Mouse (Mus musculus): Measurements from ENCODE around the gene Tmem132b. TPM values are rescaled to one million over a fixed set of nuclear protein-coding genes. Genes with fewer than 3 reads are reported as not detected.

Tmem132b gene
- polyA plus RNA-seq, 1 experiment from 2014 or later, result not detected

DNA sequence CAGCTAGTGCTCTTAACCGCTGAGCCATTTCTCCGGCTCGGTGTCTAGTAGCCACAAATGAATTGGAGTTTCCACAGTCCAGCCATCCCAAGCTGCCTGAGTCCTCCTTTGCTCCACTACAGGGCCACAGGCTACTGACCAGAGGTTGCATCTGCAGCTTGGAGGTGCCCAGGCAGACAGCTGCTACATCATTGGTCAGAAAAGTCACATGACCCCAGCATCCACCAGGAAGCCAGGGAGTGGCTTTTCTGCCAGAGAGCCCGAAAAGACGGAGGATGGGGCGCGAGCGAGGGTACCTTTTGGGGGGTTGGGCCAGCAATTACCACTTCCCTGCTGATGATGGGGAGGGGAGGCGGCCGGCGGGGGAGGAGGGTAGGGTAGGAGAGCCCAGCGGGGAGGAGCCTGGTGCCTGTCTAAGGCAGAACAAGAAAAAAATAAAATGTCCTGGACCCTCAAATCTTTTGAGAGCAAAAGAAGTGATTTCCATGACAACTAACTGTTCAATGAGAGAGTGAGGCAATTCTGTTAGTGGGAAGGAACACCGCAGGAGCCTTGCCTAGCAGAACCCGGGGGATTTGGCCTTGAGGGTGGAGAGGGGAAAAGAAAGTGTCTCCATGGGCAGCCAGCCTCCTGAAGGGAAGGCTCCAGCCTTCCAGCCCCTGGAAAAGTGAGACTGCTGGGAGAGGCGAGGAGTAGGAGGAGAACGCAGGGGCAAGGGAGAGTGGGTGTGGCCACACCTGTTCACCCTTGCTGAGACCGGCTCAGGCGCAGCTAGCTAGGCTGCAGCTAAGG, 57.5 kb downstream of the Tmem132b start:
- H3K4me2 ChIP-seq (replicated peaks; ENCODE audit: low read depth, low read length), result no peak overlapping the region
- no peaks in the 10 kb centered on the region for H3K36me3 ChIP-seq (ENCODE audit: insufficient read depth, low read length)
- H3K4me3 ChIP-seq (ENCODE audit: low read depth, low read length), result no peak overlapping the region
- H3K4me1 ChIP-seq (ENCODE audit: insufficient read depth, low read depth, low read length), result no peaks in the 10 kb centered on the region
- DNase-seq (ENCODE audit: low spot score), result no peak
- H3K9me3 ChIP-seq (ENCODE audit: low read length), result no peaks in the 10 kb centered on the region
- no peak for ATAC-seq
- no peak overlapping the region for H3K9ac ChIP-seq (replicated peaks; ENCODE audit: low read depth)
- TF ChIP-seq CTCF (IDR thresholded peaks at IDR 0.05) (no peak), EP300 (IDR thresholded peaks at IDR 0.05) (no peak)
- H3K27ac ChIP-seq (ENCODE audit: low read length), result no peak overlapping the region
- 8% methylated on average over 18 of the region's 18 CpGs for WGBS
- no peaks in the 10 kb centered on the region for H3K27me3 ChIP-seq (replicated peaks; ENCODE audit: insufficient read depth, low read length)

GRCm38 (mm10) chr5:125598056-125598455, 66.5 kb downstream of the Tmem132b start:
- no peak for TF ChIP-seq EP300 (IDR thresholded peaks at IDR 0.05)
- TF ChIP-seq CTCF (IDR thresholded peaks at IDR 0.05), result no peak
- H3K4me2 ChIP-seq (replicated peaks; ENCODE audit: low read depth, low read length), result no peak overlapping the region
- no peaks in the 10 kb centered on the region for H3K36me3 ChIP-seq (ENCODE audit: insufficient read depth, low read length)
- WGBS, result 78% methylated on average over 10 of the region's 10 CpGs
- DNase-seq (ENCODE audit: low spot score) (no peak), ATAC-seq (no peak)
- H3K27me3 ChIP-seq (replicated peaks; ENCODE audit: insufficient read depth, low read length), result no peaks in the 10 kb centered on the region
- H3K27ac ChIP-seq (ENCODE audit: low read length), result no peak overlapping the region
- H3K9me3 ChIP-seq (ENCODE audit: low read length), result no peaks in the 10 kb centered on the region
- no peak overlapping the region for H3K4me3 ChIP-seq (ENCODE audit: low read depth, low read length)
- no peak overlapping the region for H3K9ac ChIP-seq (replicated peaks; ENCODE audit: low read depth)
- no peaks in the 10 kb centered on the region for H3K4me1 ChIP-seq (ENCODE audit: insufficient read depth, low read depth, low read length)

- ATAC-seq (no peak), DNase-seq (ENCODE audit: low spot score) (no peak)
- Histone ChIP-seq H3K9ac (replicated peaks; ENCODE audit: low read depth) (no peak overlapping the region), H3K27ac (ENCODE audit: low read length) (no peak overlapping the region), H3K36me3 (ENCODE audit: insufficient read depth, low read length) (no peaks in the 10 kb centered on the region), H3K9me3 (ENCODE audit: low read length) (no peaks in the 10 kb centered on the region), H3K4me3 (ENCODE audit: low read depth, low read length) (no peak overlapping the region), H3K4me2 (replicated peaks; ENCODE audit: low read depth, low read length) (no peak overlapping the region), H3K27me3 (replicated peaks; ENCODE audit: insufficient read depth, low read length) (no peaks in the 10 kb centered on the region), H3K4me1 (ENCODE audit: insufficient read depth, low read depth, low read length) (no peaks in the 10 kb centered on the region)
- TF ChIP-seq EP300 (IDR thresholded peaks at IDR 0.05) (no peak), CTCF (IDR thresholded peaks at IDR 0.05) (no peak)
- WGBS, result 72% methylated on average over 12 of the region's 12 CpGs
Measured at GRCm38 (mm10) chr5:125607146-125607545, 75.6 kb downstream of the Tmem132b start.

DNA sequence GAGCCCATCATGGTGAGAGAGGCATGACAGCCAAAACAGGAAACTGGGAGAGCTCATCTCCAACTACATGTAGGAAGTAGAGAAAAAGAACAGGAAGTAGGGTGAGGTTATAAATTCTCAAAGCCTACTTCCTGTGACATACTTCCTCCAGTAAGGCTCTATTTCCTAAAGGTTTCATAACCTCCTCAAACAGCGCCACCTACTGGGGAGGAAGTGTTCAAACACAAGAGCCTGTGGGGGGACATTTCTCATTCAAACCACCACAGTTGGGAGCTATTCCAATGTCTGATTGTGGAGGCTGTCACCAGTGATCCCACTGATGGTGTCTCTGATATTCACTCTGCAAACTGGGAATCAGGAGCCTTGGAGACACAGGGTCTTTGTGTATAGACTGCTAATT, 78.4 kb downstream of the Tmem132b start:
- no peak overlapping the region for H3K27ac ChIP-seq (ENCODE audit: low read length)
- WGBS, result 54% methylated on average over 1 of the region's 1 CpGs
- DNase-seq (ENCODE audit: low spot score), result no peak
- H3K4me1 ChIP-seq (ENCODE audit: insufficient read depth, low read depth, low read length), result no peaks in the 10 kb centered on the region
- H3K4me2 ChIP-seq (replicated peaks; ENCODE audit: low read depth, low read length), result no peak overlapping the region
- 0 out of 2 replicates have a peak, but pooled peaks cover 2% of the 10 kb centered on the region for H3K9me3 ChIP-seq (ENCODE audit: low read length)
- H3K4me3 ChIP-seq (ENCODE audit: low read depth, low read length), result no peak overlapping the region
- no peak overlapping the region for H3K9ac ChIP-seq (replicated peaks; ENCODE audit: low read depth)
- H3K27me3 ChIP-seq (replicated peaks; ENCODE audit: insufficient read depth, low read length), result no peaks in the 10 kb centered on the region
- no peak for ATAC-seq
- TF ChIP-seq EP300 (IDR thresholded peaks at IDR 0.05) (no peak), CTCF (IDR thresholded peaks at IDR 0.05) (no peak)
- no peaks in the 10 kb centered on the region for H3K36me3 ChIP-seq (ENCODE audit: insufficient read depth, low read length)

DNA sequence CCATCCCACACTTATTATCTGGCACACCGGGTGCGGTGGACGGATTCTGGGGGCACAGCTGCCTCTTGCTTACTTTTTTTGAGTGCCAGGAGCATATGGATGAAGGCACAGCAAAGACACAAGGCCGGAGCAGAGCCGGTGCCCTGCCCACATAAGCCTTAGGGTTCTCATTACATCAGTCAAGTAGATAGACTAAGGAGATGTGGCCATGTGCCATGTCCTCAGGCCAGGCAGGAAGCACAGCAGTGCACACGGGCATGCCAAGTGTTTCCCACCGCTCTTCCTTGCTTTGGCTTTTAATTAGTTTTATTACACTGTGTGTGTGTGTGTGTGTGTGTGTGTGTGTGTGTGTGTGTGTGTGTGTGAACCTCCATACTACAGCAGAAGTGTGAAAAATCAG, 80.9 kb downstream of the Tmem132b start:
- Histone ChIP-seq H3K9ac (replicated peaks; ENCODE audit: low read depth) (no peak overlapping the region), H3K27ac (ENCODE audit: low read length) (no peak overlapping the region), H3K9me3 (ENCODE audit: low read length) (0 out of 2 replicates have a peak, but pooled peaks cover 2% of the 10 kb centered on the region), H3K4me3 (ENCODE audit: low read depth, low read length) (no peak overlapping the region), H3K4me1 (ENCODE audit: insufficient read depth, low read depth, low read length) (no peaks in the 10 kb centered on the region), H3K27me3 (replicated peaks; ENCODE audit: insufficient read depth, low read length) (no peaks in the 10 kb centered on the region), H3K36me3 (ENCODE audit: insufficient read depth, low read length) (no peaks in the 10 kb centered on the region), H3K4me2 (replicated peaks; ENCODE audit: low read depth, low read length) (no peak overlapping the region)
- no peak for TF ChIP-seq CTCF (IDR thresholded peaks at IDR 0.05)
- no peak for TF ChIP-seq EP300 (IDR thresholded peaks at IDR 0.05)
- ATAC-seq (no peak), DNase-seq (ENCODE audit: low spot score) (no peak)
- WGBS, result 91% methylated on average over 7 of the region's 7 CpGs

GRCm38 (mm10) chr5:125613136-125613535, 81.6 kb downstream of the Tmem132b start:
- no peak overlapping the region for H3K9ac ChIP-seq (replicated peaks; ENCODE audit: low read depth)
- no peak for ATAC-seq
- H3K9me3 ChIP-seq (ENCODE audit: low read length), result 0 out of 2 replicates have a peak, but pooled peaks cover 2% of the 10 kb centered on the region
- H3K27ac ChIP-seq (ENCODE audit: low read length), result no peak overlapping the region
- TF ChIP-seq CTCF (IDR thresholded peaks at IDR 0.05) (no peak), EP300 (IDR thresholded peaks at IDR 0.05) (no peak)
- H3K4me2 ChIP-seq (replicated peaks; ENCODE audit: low read depth, low read length), result no peak overlapping the region
- H3K4me3 ChIP-seq (ENCODE audit: low read depth, low read length), result no peak overlapping the region
- H3K4me1 ChIP-seq (ENCODE audit: insufficient read depth, low read depth, low read length), result no peaks in the 10 kb centered on the region
- WGBS, result 77% methylated on average over 5 of the region's 5 CpGs
- DNase-seq (ENCODE audit: low spot score), result no peak
- H3K36me3 ChIP-seq (ENCODE audit: insufficient read depth, low read length), result no peaks in the 10 kb centered on the region
- H3K27me3 ChIP-seq (replicated peaks; ENCODE audit: insufficient read depth, low read length), result no peaks in the 10 kb centered on the region

Measured in lung, postnatal 0 days (tissue).